Mouse (Mus musculus) ES-Bruce4 (cell line): ENCODE results near the gene Als2cl.

Source experiments
- CTCF ChIP-seq: IDR thresholded peaks from one replicate; pipeline ENCODE4 v1.8.1; 2011; ENCODE audit warnings: low read depth, low read length
- POLR2A ChIP-seq: IDR thresholded peaks from one replicate; pipeline ENCODE4 v1.8.1; 2011; ENCODE audit warnings: low read length; ENCODE audit not compliant: insufficient read depth

- TF ChIP-seq CTCF = no peak
- no peak for TF ChIP-seq POLR2A
Observed at GRCm38 (mm10) chr9:110937506-110938490, 58.1 kb downstream of the Als2cl start.
